Mouse (Mus musculus) embryonic facial prominence, embryonic 14.5 days (tissue): Measurements from ENCODE around the gene Cnpy1. TPM values are rescaled to one million over a fixed set of nuclear protein-coding genes. Genes with fewer than 3 reads are reported as not detected.
A peak's percentile ranks its signal among the peaks of the same experiment; 100 is the strongest.

Experiments
- ATAC-seq: fragments of 200-750 bp; cut with Nextera tagmentation; 2 replicates; pipeline ENCODE4 v1.8.0; 2017; ENCODE audit warnings: low read depth, moderate number of reproducible peaks, moderate TSS enrichment
- DNase-seq: peaks from one replicate; pipeline ENCODE4 v3.0.0-alpha.2; 2015; ENCODE audit warnings: low spot score
- H3K27ac ChIP-seq: fragments of 300-500 bp; sonication (generic); replicated peaks from 2 replicates; pipeline ENCODE4 v1.5.1; 2014; ENCODE audit warnings: low read depth, mild to moderate bottlenecking, low read length, moderate library complexity
- H3K27me3 ChIP-seq: fragments of 300-500 bp; sonication (generic); replicated peaks from 2 replicates; pipeline ENCODE4 v1.6.1; 2014; ENCODE audit warnings: low read length; ENCODE audit not compliant: control insufficient read depth, insufficient read depth
- H3K36me3 ChIP-seq: fragments of 300-500 bp; sonication (generic); 2 replicates; pipeline ENCODE4 v1.6.1; 2014; ENCODE audit warnings: low read length, mixed read lengths; ENCODE audit not compliant: control insufficient read depth, insufficient read depth
- H3K4me1 ChIP-seq: fragments of 300-500 bp; sonication (generic); 2 replicates; pipeline ENCODE4 v1.6.1; 2014; ENCODE audit warnings: antibody characterized with exemption, low read length; ENCODE audit not compliant: control insufficient read depth, insufficient read depth
- H3K4me2 ChIP-seq: fragments of 300-500 bp; sonication (generic); 2 replicates; pipeline ENCODE4 v1.6.1; 2014; ENCODE audit warnings: low read depth, mild to moderate bottlenecking, low read length, moderate library complexity, mixed read lengths
- H3K4me3 ChIP-seq: fragments of 300-500 bp; sonication (generic); 2 replicates; pipeline ENCODE4 v1.5.1; 2014; ENCODE audit warnings: low read depth, mild to moderate bottlenecking, low read length
- H3K9ac ChIP-seq: fragments of 300-500 bp; sonication (generic); 2 replicates; pipeline ENCODE4 v1.6.1; 2014; ENCODE audit warnings: low read depth, mild to moderate bottlenecking, low read length, moderate library complexity, mixed read lengths
- H3K9me3 ChIP-seq: fragments of 300-500 bp; sonication (generic); 2 replicates; pipeline ENCODE4 v1.6.1; 2016; ENCODE audit warnings: low read length; ENCODE audit not compliant: control insufficient read depth
- WGBS: fragments of 180-500 bp; shearing (Covaris S2); extraction: QIAGEN DNeasy Blood & Tissue Kit; methylation state at CpG from one replicate; pipeline ENCODE4 v1.1.7; 2014; 5-methylcytosine and 5-hydroxymethylcytosine counted together
- polyA plus RNA-seq: library from polyadenylated mRNA; unstranded; fragments of >200 nt; fragmentation: Nextera tagmentation; extraction: Ambion mirVana; gene quantifications from 2 replicates; pipeline ENCODE4 v1.2.1, GENCODE M21; 2014

Gene Cnpy1
- polyA plus RNA-seq, 1 experiment from 2014 or later, result 1.7 TPM

- 3% methylated on average over 15 of the region's 15 CpGs for WGBS
- Histone ChIP-seq H3K27ac (no peak overlapping the region), H3K27me3 (peaks cover 95% of the 10 kb centered on the region), H3K9ac (no peak overlapping the region), H3K4me1 (no peaks in the 10 kb centered on the region), H3K9me3 (no peaks in the 10 kb centered on the region), H3K4me2 (no peak overlapping the region), H3K4me3 (no peak overlapping the region), H3K36me3 (no peaks in the 10 kb centered on the region)
- no peak for ATAC-seq
- no peak for DNase-seq
These were observed 86.5 kb downstream of the Cnpy1 start for GRCm38 (mm10) chr5:28159072-28159458.

- under 1% methylated on average over 29 of the region's 31 CpGs for WGBS
- no peak for DNase-seq
These were observed 87.1 kb downstream of the Cnpy1 start for GRCm38 (mm10) chr5:28158308-28159071.

GRCm38 (mm10) chr5:28157781-28158180 is 87.8 kb downstream of the Cnpy1 start:
- H3K9ac ChIP-seq, result no peak overlapping the region
- H3K36me3 ChIP-seq, result no peaks in the 10 kb centered on the region
- no peaks in the 10 kb centered on the region for H3K4me1 ChIP-seq
- peaks cover 91% of the 10 kb centered on the region for H3K27me3 ChIP-seq
- DNase-seq, result no peak
- H3K4me3 ChIP-seq, result no peak overlapping the region
- no peak overlapping the region for H3K4me2 ChIP-seq
- 2% methylated on average over 17 of the region's 17 CpGs for WGBS
- H3K27ac ChIP-seq, result no peak overlapping the region
- no peak for ATAC-seq
- no peaks in the 10 kb centered on the region for H3K9me3 ChIP-seq

More at GRCm38 (mm10) chr5:28158308-28159071, 87.1 kb downstream of the Cnpy1 start:
- Histone ChIP-seq H3K4me1 (no peaks in the 10 kb centered on the region), H3K4me2 (peak overlapping the region; percentile 5; the same call in 1 of the 2 replicates), H3K9ac (no peak overlapping the region), H3K36me3 (no peaks in the 10 kb centered on the region), H3K27me3 (peaks cover 94% of the 10 kb centered on the region), H3K27ac (no peak overlapping the region), H3K9me3 (no peaks in the 10 kb centered on the region), H3K4me3 (peak overlapping the region; percentile 3; the same call in 1 of the 2 replicates)
- ATAC-seq, result no peak

- DNase-seq (no peak), ATAC-seq (no peak)
- Histone ChIP-seq H3K9me3 (no peaks in the 10 kb centered on the region), H3K27ac (no peak overlapping the region), H3K27me3 (peaks cover 89% of the 10 kb centered on the region), H3K36me3 (no peaks in the 10 kb centered on the region), H3K4me1 (no peaks in the 10 kb centered on the region), H3K4me2 (no peak overlapping the region), H3K9ac (no peak overlapping the region), H3K4me3 (no peak overlapping the region)
- 4% methylated on average over 9 of the region's 9 CpGs for WGBS
These were observed 88.4 kb downstream of the Cnpy1 start for GRCm38 (mm10) chr5:28157044-28157730.

Other genes with a start within 250 kb of the Cnpy1 start
- gene Insig1, start 174.4 kb downstream of the Cnpy1 start, polyA plus RNA-seq, result 47.9 and 58.7 TPM in 2 replicates
- not detected in 2 replicates for gene En2, start 80.1 kb downstream of the Cnpy1 start, polyA plus RNA-seq
- 15.0 and 15.7 TPM in 2 replicates for gene Rbm33, start 71.3 kb upstream of the Cnpy1 start, polyA plus RNA-seq
- gene Shh, start 221.4 kb upstream of the Cnpy1 start, polyA plus RNA-seq, result 0.47 and 0.56 TPM in 2 replicates